Mouse (Mus musculus) ovary, adult 18-20 months (tissue): Measurements from ENCODE around the gene Fgfr2.

ENCODE experiments used
- DNase-seq: peaks from one replicate; pipeline ENCODE4 v3.0.0; 2022; ENCODE audit warnings: low spot score, mixed read lengths

Fgfr2 gene

DNA sequence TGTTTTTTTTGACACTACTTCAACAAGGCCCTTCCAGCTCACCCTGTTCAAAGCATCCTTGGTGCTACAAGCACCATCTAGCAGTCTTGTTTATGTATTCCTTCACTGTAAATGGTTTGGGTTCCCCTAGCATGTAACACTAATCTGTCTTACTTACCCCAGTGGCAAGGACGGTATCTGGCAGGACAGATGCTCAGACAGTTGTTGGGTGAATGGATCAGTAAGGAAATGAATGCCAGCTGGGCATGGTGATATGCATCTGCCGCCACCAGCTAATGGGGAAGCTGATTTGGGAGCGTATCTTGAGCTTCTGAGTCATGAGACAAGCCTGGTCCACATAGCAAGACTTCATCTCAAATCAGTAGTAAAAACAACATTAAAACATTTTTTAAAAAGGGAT lies 2744.8 kb downstream of the Fgfr2 start:
- DNase-seq, result no peak

DNA sequence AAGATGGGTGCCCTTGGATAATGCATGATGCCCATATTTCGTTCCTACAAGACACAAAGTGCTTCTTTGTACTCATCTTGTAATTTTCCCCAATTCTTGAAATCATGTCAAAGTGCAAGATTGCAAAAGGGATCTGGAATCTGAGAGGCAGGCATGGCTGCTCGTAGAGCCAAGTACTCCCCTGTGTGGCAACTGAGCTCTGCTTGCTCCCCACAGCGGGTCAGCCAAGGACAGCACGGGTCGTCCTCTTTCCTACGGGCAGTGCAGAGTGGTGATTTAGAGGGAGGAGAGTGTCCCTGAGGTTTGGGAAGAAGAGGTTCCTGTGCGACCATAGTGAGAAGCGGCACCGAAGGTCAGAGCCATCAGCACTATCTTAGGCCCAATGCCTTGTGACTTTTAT lies 2748.8 kb downstream of the Fgfr2 start:
- DNase-seq, result peak; percentile 53

DNA sequence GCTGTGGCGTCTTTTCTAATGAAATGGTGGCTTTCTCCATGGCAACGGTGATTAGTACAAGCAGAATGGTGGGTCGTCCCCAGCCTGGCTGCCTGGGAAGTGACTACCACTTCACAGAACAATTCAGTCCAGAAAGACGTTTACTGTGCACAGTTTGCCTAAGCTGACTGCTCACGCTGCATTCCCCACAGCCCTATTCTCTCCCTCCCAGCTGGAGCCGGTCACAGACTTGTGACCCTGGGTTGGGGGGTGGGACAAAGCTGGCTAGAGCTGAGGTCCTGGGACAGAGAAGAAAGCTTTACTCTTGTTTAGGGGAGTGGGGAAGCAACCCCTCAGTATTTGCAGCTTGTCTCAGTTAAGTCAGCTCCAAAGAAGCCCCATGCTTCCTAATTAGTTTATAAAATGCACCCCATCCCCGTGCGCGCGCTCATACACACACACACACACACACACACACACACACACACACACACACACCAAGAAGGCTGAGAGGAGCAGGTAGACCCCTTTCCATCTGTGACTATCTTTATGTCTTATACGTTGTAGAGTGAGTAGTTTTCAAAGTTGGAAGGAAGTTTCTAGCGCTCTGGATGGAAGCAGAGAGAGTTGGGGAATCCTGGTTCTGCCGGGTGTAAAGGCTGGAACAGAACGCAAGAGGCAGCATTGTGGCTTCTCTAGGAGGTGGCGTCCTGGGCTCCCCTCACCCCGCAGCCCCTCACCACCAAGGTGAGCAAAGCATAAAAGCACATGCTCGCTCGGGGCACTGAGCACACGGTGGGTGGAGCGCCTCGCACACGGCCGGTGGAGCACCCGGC lies 2754.1 kb downstream of the Fgfr2 start:
- DNase-seq, result no peak

DNA sequence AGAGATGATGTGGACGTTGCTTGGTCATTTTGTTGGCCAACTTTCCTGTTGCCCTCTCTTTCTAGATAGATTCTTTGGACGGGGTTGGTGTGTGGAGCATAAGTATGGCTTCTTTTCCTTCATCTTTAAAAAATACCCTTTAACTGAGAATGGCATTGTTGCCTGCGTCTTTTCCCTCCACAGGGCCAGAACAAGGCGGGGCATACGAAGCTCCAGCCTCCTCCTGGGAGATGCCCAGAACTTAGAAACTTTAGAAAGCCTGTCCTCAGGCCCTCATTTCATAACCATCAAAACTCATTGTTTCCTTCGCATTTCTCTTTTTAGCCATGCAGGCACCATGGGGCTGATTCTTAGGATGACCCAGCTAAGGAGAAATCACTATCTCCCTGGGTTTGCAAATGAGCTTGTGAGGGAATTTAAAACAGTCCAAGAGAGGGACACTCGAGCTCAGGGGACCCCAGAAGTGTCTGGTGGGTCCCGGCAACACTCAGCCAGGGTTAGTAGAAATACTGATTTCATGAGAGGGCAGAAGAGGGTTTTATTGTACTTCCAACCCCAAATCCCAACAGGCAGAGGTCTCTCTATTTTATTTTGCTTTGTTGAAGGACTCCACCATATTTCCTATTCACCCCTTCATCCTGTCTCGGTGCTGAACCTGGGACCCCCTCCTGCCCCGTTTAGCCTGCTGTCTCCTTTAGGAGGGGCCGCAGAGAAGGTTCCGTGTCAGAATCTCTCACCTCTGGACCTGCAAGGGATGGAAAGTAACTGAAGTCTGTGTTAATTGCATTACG lies 2754.9 kb downstream of the Fgfr2 start:
- no peak for DNase-seq

DNA sequence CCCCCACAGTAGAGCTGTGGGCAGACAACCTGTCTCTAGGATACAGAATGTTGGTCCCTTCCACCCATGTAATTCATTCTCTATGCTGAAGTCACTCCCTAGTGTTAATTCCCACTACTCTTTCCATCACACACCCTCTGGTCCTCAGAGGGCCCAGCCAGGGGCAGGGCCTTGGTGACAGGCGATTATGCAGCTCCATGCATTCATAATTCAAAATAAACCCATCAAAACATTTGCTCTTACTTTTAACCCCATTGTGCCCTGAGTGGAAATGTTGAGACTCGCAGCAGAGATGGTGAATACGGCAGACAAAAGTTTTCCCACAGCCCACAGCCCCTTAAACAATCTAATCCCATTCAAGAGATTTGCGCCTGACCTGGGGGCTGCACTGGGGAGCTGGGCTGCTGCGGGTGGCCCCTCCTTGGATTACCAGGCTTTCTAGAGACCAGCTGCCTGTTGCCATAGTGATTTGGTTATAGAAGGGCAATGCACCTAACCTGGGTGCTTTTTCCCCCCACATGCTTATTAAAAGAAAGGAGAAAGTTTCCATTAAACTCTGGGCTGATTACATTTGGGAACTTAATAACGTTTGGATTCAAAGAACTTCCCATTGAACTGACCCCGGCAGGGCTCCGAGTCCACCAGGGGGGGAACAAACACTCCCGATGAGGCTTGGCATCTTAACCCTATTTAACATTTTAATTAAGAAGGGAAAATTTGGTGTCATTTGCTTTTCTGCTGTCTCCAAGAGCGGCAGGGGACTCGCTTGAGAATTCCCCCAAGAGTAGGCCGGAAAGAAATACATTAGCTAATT lies 2755.7 kb downstream of the Fgfr2 start:
- DNase-seq, result no peak

DNA sequence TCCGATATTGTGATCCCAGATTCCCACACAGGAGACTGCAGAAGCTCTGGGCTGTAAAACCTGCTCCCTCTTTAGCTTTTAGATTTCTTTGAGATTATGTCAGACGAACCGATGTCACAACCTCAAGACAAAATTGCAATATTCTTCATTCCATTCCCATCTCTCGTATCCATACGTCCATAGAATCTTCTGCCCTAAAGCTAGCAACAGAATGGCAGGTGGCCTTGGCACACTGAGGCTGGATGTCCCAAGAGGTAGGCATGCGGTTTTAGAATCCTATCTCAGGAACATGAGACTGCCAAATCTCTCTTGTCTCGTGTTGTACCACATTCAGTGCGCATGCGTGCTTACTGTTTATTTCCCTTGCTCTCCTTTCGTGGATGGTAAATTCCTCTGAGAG lies 2757.4 kb downstream of the Fgfr2 start:
- DNase-seq, result no peak

DNA sequence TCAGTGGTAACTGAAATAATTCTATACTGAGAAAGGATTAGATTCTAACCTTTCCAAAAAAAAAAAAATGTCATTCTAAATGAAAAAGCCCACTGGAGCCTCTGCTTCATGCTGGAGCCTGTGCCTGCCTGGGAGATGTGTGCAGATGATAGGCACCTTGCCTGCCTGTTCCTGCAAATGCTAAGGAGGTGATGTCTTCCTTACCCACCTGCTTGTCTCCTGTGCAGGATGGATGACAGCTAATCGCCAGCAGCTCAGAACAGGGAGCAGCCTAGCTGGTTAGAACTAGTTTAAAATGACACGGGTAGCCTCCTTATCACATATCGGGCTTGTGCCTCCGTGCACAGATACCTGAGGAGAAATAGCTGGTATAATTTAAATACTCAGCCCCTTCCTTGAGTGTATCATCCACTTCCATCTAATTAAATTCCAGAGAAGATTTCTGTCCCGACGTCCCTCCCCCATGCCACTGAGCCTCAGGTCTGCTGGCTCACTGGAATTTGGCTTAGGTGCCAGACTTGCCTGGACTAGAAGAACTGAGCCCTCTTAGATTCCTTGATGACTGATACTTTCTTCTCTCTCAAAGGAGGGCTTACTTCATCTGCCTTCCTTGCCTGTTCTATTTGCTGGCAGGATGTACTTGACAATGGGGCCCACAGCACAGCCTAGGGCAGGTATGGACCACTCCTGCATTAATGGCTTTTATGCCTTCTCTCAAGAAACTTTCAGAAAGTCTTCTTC lies 2782.6 kb downstream of the Fgfr2 start:
- DNase-seq, result no peak

DNA sequence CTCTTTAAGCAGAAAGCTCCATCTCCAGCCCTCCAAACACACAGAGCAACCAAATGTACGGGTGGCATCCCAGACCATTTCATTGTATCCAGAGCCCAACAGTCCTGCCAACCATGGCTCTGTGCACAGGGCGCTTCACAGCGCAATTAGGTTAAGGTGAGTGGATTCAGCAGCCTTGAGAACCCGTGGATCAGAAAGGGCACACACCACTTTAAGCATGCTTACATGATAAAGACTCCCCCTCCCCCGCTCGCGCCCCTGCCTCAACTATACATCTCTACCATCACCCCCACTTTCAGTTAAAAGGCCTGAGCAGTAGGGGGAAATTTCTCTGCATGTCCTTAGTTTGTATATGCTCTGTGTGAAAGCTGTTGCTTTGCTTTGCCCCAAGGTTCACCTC lies 2785.5 kb downstream of the Fgfr2 start:
- no peak for DNase-seq

DNA sequence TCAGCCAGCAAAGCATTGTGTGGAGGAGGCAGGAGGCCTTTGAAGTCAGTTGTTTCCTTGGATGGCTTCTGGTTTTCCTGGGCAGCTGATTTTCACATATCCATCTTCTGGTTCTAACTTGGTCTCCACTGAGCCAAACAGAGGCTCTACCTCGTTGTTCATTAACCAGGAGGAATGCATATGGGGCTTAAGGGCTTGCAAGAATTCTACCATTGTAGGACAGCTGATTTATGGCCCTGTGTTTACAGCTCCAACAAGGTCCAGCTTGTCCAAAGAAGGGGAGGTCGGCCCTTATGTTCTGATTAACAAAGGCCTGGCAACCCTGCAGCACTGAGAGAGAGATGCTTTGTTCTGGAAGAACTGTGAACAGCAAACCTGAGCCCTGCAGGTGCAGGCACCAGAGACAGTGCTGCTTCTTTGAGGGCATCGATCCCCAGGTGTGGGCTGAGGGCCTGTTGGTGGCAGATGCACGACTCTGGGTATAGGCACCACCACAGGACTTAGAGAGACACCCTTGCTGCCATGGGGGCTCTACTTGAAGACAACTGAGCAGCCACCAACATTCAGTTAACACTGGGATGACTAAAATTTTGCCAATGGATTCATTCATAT lies 2787.6 kb downstream of the Fgfr2 start:
- DNase-seq, result no peak

DNA sequence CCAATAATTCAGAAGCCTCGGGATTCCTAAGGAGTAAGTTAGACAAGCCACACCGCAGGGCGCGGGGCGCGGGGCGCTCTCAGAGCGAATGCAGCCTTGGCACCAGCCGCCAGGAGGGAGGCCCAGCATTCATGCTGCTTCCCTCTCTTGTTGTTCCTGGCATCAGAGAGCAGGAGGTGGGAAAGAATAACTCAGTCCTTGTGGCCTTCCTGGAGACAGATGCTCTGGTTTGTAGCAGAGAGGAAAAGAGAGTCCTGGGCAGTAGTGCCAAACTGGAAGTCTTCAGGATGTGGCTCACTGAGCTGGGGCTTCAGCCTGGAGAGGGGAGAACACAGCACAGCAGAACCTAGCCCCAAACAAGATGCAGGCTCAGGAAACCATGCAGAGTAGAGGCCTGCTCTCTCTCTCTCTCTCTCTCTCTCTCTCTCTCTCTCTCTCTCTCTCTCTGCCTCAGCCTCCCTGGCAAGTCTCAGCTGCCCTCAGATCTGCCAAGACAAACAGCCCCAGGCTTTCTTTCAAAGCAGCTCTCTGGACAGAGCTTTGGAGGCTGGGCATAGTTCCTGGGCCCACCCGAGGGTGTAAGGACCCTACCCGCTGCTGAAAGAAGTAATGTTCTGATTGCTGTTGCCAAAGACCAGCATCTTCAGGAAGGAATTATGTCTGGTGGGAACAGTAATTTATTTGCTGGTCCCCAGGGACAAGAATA lies 2790.5 kb downstream of the Fgfr2 start:
- no peak for DNase-seq

DNA sequence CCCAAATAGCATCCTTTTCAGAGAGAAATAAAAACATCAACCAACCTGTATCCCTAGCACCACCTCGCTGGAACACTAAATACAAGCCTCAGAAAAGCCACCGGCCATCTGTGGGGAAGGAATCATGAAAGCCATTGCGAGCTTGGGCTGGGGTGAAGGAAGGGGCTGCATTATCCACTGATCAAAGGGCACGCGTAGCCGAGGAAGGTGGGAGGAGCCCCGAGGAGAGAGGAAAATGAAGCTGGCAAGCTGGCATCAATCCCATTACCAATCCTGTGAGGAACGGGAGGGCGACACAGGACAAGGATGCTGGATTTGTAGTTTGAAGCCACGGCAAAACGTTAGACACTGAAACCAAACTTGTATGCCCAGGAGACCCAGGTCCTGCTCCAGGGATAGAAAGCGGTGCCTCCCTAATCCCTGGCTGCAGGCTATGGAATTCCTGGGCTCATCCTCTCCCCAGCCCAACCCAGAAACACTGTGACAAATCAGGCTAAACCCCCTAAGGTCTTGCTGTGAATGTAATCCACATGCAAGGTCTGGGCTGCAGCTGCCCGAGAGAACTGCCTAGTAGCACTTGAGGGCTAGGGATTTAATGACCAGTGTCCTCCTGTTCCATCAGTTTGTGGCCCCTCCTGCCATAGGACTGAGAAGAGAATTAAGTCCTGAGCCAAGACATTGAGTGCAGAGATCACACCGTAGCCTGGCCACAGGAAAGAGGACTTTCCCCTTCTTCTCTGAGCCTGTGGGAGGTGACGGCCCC lies 2795.4 kb downstream of the Fgfr2 start:
- no peak for DNase-seq

DNA sequence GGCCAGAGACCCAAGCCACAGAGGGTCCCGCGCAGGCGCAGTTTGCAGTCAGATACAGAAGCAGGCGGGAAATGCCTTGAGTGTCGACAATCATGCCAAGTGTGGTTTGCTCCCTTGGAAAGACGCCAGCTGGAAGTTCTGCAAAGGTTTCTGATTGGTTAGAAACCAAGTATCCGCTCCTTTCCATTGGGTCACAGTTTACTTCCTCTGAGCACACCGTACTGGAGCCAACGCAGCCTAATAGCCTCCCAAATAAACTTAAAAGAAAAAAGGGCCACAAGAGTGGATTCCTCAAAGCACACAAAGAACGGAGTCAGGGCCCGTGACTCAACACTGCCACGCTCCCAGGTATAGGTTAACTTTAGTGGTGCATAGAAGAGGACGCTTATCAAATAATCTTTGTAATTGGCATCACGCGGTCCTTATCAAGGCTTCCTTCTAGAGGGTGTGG lies 2797.1 kb downstream of the Fgfr2 start:
- peak; percentile 42 for DNase-seq

DNA sequence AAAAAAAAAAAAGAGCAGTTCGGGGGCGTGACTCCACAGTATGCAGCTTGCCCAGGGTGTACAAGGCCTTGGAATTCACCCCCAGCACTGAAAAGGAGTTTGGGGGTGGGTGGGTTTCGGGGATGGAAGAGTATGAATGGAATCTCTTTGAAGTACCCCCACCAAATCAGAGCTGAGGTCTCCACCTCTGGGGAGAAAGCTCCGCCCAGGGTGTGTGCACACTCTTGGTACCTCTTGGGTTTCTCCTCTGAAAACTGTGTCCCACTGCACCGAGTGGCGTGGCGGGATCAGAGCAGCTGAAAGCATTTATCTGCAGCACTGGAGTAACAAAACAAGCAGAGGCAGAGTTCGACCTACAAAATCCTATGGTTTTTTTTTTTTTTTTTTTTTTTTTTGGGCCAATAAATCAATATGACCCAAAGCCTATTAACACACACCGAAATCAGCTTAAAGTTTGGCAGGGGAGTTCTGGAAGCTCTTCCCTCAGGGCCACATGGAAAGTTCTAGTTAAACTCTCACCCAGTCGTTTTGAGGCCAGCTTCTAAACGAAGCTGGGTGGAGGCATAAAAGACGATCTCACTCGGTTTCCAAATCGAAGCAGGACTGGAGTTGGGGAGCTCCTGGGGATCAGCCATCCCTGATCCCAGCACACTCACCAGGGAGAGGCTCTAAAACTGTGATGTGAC lies 2798.3 kb downstream of the Fgfr2 start:
- DNase-seq, result no peak

DNA sequence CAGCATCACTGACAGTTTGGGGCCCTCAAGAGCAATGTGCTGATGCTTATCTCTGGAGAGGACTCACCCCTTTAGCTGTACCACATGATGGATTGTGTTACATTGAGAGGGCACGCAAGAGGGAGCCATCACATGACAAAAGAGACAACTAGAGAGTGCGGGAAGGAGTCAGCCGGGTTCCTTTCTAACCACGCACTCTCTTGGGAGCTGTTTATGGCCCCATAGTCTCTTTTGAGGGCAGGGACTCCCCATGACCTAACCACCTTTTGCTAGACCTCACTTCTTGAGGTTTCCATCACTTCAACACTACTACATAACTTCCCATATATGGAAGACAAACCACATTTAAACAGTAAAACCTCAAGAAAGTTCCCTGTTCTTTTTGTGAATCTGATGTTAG lies 2799.4 kb downstream of the Fgfr2 start:
- DNase-seq, result no peak

DNA sequence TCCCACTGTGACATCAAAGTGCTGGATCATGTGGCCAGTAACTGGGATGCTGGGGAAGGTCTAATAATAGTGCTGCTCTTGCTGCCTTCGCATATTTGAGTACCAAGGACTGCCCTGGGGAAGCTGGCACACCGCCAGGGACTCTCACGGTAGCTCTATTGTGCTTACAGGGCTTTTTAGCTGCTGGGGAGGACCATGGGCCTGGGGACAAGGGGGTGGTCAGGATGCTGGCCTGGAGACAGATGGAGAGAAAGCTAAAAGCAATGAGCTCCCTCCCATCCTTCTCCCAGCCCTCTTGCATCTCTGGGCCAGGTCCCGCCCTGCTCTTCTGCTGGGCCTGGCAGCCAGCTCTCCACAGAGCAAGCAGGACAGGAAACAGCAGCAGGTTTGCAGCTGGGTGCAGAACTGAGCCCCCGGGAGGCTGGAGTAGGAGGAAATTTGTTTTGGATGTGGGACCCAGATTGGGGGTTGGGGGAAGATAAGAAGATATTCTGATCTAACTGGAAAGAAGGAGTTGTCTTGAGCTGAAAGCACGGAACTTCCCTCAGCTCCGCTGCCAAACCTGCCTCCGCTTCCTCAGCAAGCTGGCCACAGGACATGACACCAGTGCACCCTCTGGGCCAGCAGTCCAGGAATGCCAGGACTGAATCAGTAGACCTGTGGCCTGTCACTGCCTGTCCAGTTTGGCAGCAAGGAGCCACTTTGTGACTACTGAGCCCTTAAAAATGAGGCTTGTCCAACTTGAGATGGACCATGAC lies 2803.2 kb downstream of the Fgfr2 start:
- DNase-seq, result peak; percentile 24

DNA sequence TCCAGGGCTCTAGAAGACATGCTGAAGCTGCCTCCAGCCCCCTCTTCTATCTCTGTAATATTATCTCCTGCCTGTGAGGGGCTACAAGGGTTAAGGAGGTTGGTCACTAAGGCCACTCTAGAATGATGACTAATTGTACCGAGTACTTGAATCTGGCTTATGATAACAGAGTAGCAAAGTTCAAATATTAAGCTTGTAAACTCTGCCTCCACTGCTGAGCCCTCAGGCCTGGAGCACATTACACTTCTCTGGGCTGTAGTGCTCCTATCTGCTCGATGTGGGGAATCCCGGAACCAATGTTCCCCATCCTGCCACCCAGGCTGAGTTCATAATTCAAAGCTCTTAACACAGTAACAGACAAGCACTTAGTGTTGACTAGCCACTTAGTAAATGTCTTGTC lies 2806.9 kb downstream of the Fgfr2 start:
- DNase-seq, result no peak

DNA sequence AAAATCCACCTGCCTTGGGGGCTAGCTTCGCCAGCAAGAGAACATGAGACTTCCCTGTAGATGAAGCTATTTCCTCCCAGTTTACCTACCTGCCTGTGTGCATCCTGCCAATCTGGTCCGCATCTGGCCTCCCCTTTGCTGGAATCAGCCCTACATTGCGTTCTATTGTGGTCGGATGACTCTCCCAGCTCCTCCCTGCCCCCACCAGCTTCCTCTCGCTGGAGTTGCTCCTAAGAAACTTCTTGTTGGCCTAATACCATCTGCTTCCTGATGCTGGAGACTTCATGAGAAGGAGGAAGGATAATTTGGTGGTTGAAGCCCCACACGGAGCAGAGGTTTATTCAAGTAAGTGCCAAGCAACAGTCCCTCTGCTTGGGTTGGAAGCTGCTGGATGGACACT lies 2807.9 kb downstream of the Fgfr2 start:
- no peak for DNase-seq

DNA sequence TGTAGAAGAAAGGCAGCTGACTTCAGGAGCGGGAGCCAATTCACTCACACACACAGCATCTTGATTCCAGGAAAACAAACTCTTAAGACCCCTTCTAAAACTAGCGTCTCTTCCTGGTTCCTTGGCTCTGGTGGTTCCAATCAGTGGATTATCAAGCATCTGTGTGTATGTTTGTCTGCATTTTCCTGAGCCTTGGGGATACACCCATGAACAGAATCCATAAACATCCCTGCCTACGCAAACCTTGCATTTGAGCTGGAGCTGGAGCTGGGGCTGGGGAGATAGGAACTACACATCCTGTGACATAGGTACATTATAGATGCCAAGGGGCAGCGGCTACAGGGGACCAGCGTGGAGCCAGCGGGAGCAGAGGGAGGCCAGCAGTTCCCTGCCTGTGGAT lies 2808.5 kb downstream of the Fgfr2 start:
- no peak for DNase-seq

DNA sequence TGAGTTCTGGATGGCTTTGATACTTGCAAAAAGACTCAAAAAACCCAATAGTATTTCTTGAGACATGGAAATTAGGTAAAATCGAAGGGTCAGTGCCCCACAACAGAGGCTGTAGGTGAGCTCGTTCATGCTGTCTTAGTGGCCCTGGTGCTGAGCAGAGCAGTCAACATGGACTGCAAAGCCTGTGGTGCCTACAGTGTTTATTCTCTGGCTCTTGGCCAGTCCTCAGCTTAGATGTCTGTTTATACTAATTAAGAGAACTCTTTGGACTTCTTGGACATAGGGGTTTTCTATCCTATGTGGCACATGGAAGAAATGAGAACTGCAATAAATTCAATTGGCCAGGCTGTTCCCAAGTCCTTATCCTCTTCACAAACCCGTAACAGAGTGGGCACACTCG lies 2811.8 kb downstream of the Fgfr2 start:
- DNase-seq, result no peak
